Mouse (Mus musculus) right cerebral cortex, adult 2 months (tissue): ENCODE data around the gene Fryl.
A peak's percentile ranks its signal among the peaks of the same experiment; 100 is the strongest.

Source experiments
- DNase-seq, 2 experiments: peaks; one replicate each; pipeline ENCODE4 v3.0.0; 2021 to 2022; ENCODE audit warnings: low spot score in 2 of 2

Gene Fryl

GRCm38 (mm10) chr5:73221826-73222225 lies 34.6 kb downstream of the Fryl start:
- no peak for DNase-seq

DNA sequence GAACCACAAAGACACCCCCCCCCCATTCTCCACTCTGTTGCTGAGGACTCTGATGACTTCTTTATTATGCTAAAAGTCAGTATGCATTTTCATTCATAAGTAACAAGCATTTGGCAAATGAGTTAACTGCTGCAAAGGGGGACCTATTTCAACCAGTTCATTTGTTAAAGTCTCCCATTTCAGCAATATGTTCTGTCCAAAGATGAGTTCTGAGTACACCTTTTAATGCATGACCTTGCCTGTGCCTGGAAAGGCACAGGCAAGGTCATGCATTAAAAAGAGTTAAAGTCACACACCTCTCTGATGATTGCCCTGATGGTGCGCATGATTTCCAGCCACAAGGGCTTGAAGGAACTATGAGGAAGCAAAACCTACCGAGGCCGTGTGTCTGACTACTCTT lies 36.7 kb downstream of the Fryl start:
- no peak for DNase-seq

DNA sequence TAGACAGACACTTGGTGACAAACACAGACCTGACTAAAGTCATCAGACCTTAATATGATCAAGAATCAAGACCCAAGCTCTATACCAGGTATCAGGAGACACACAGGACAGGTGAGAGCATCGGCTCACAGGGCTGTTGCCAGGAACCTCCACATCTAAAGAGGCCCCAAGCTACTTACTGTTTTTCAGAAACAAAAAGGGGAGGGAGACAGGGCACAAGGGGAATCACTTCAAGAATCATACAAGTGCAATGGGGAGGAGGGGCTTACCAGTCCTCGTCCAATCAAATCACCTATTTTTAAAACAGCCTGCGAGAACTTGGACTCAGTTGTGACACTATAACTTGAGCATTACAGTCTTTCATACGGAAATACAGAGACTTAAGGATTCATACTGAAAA lies 38.4 kb downstream of the Fryl start:
- DNase-seq, result no peak

- no peak for DNase-seq
These were observed 39.3 kb downstream of the Fryl start for GRCm38 (mm10) chr5:73217116-73217515.

DNA sequence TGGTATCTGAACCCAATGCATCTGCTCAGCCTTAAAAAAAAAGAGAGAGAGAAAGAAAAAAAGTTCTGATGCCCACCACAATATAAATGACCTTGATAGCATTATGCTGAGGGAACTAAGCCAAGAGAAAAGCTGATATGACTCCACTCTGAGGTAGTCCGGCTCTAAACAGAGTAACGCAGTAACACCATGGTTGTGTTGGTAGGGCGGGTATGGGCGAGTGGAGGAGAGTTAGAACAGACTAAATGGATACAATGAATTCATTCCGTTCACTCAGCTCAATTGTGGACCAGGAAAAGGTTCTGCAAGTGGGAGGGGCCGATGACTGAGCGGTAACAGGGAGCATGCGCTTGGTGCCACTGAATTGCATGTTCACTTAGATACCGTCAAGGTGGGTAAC lies 40.4 kb downstream of the Fryl start:
- no peak for DNase-seq

DNA sequence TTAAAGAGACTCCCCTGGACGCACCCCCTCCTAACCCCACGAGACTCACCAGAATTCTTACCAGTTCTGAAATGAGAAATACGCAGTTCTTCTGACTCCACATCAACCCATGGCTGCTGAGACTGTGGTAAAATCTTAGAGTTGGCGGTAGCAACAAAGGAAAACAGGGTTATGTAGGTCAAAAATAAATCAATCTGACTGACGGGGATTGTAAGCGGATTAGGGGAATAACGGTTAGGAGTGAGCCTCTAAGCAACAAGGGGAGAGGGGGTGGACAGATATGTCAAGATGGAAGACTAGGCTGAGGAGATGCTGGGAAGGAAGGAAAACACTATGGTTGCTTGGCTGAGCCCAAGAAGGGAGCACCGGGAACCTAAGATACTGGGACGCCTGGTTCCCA lies 44.0 kb downstream of the Fryl start:
- no peak for DNase-seq

GRCm38 (mm10) chr5:73211961-73212360 lies 44.5 kb downstream of the Fryl start:
- DNase-seq, result no peak

GRCm38 (mm10) chr5:73210971-73211315 lies 45.5 kb downstream of the Fryl start:
- no peak for DNase-seq

DNA sequence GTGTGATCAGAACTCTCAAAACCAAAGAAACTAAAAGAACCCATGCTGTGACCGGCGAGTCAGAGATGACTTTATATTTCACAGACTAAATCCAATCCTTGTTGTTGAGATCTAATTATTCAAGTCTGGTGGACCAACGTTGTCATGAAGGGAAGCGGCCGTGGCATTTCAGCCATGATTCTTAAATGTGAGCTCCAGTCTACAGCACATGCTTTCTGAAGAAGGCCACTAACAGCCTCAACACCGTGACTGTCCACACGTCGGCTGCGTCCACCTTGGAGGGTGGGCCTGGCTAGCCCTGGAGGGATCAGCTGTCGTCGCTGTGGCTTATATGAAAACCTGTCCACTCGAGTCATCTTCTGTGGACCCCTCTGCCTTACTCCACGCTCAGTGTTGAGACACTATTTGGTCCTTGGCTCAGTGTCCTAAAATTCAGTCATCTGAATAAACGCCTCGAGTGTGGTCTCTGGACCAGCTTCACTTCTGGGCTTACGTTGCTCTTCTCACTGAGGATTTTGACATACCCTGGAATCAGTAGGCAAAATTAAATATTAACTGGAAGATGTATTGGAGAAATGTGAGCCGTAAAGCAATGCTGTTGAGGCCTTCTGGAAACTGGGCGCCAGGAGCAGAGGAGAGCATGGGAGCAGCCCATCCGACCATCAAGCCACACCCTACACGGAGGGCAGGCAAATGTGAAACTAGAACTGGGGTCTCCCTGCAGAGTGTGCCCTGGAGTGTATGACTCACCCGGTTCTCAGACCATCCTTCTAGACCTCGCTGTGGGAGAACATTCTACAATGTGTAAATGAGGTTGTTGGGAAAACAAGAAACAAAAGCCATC lies 46.1 kb downstream of the Fryl start:
- no peak for DNase-seq

DNA sequence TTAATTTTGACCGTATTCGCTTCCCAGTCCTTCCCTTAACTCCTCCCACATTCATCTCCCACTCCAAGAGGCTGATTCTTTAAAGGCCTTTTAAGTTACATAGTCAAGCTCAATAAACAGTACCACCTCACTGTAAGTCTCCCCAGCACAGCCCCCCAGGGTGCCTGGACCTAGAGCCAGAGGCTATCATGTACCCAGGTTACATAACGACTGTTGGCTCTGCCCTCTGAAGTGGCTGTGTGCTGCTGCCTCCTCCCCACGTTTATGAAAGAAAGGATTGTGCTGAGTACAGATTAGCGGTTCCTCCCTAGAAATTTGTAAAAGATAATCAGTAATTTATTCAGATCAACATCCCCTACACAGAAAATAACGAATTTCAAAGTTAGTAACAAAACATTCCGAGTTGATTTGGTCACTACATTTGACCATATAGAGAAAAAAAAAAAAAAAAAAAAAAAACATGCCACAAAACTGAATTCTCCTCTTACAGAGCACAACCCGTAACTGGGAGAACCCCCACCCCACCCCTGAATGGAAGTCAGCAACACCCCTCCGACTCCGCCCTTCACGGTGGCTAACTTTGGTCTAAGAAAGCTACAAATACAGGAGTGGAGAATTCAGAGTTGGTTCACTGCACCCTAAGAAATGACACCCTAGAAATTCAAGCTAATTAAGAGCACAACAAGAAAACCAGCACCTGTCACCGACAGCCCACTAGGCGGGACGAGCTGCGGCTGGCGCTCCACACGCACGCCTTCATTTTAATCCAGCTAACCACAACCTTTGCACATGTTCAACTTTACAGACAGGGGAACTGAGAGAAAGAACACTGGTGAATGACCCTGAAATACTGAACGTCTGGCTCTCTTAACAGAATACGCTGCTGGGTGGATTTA lies 47.0 kb downstream of the Fryl start:
- DNase-seq, result no peak

GRCm38 (mm10) chr5:73208645-73209044 lies 47.8 kb downstream of the Fryl start:
- no peak for DNase-seq

DNA sequence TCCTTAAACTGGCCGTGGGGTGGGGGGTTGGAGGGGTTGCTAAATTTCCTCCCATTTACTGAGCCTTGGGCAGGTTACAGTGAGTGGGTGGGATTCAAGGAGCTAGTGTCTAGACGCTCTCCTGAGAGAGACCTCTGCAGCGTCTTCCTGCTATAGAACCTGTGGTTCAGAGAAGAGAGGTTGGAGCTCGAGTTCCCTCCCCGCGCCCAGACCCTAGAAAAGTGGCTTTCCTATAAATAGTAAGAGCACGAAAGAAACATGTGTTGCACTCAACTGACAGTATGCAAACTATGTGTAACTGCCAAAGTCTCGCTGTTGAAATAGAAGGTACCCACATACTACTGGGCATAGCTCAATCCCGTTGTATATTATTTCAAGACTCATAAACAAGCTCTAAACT lies 49.7 kb downstream of the Fryl start:
- no peak for DNase-seq

DNA sequence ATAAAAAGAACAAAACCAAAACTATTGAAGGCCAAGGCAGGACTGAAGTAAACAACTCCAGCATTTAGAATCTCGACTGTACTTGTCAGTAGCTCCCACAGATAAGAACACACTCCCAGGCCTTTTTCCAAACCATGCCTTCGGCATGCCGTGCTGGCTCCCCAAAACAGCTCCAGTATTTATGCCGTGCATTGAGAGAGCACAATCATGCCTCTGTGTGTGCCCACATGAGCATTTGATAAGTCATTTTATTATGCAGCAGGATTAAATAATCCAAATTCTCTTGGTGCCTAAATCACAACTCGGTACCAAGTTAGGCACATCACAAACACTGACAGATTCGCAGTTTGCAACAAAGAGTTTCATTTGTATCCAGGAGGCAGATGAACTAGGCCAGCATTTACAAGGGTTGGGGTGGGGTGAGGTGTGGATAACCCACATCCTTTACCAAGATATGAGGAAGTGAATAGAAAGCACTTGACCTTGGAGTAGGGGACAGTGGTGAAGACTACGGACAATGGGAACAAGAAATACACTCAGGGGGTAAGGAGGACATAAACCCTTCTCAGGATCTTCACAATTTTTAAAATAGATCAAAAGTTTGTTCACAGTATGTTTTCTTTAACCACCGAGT lies 50.3 kb downstream of the Fryl start:
- DNase-seq, result peak in 1 of 2 experiments; percentile 28

DNA sequence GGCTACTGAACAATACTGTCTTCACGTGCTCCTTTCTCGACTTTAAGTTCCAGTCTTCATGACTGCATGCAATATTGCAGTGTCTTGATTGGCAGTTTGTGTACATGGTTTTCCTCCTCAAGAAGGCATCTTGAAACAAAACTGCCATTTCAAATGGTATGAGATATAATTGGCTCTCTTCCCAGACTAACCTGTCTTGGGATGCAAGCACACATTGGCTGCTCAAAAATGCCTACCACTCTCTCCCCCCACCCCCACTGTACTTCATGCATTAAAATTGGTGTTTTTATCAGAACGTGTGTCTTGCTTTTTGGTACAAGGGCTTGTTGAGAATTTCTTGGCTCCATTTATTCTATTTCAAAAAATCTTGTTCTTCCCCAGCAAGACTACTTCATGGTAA lies 51.4 kb downstream of the Fryl start:
- no peak for DNase-seq

- no peak for DNase-seq
These were observed 53.9 kb downstream of the Fryl start for GRCm38 (mm10) chr5:73202498-73202897.

DNA sequence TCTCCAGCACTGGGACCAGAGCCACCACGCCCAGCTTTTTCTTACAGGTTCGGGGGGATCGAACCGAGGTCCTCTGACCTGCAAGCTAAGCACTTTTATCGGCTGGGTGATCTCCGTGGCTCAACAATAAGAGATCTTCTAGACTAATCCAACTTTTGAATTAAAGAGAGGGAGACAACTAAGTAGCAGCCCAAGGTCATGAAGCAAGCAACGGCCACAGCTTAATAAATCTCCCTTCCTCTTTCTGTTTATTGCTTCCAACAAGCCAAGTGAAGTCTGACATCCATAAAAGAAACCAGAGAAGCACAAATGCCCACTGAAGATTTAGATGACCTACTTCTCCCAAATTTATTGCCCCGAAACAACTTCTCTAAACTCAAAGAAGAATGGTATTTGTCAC lies 54.3 kb downstream of the Fryl start:
- no peak for DNase-seq

- no peak for DNase-seq
These were observed 55.7 kb downstream of the Fryl start for GRCm38 (mm10) chr5:73200387-73201384.

DNA sequence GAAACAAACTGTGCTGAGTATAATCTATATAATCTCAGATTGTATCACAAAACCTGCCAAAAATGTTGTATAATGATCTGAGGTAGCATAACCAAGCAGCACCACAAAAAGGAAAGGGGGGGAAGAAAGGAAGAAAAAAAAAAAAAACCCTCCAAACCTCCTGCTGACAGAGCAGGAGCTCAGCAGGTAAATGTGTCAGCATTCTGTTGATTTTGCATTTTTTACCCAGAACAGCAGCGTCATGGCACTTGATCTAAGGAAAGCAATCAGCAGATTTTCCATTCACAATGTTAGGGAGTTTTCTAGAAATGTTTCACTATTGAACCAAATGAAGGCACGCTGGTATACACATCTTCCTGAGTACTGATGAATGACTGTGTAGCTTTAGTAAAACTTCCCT lies 56.8 kb downstream of the Fryl start:
- no peak for DNase-seq

DNA sequence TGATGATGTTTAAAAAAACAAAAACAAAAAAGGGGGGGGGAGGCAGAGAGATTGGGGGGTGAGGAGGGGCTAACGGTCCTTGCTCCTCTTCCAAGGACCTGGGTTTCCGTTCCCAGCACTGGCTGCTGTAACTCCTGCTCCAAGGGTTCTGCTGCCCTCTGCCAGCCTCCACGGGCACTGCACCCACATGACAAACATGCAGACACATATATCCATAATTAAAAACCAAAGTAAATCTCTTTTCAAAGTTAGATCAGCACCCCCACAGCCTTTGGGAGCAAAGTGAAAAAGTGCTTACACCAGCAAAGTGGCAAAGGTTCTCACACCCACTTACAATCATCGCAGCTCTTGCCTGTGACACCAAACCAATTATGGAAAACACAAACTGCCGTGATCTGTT lies 57.7 kb downstream of the Fryl start:
- no peak for DNase-seq

DNA sequence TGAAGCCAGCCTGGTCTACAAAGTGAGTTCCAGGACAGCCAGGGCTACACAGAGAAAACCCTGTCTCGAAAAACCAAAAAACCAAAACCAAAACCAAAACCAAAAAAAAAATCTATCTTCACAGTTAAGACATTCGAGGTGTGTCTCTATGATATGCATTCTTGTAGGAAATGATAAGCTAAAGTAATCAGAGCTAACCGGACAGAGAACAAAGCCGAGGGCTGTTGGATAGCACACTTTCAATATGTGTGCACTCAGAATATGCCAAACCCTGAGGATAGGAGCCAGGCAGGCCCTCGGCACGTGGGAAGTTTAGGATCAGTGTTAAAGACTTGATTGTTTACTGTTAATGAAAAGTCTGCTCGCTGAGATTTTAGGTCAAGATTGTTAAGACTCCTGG lies 58.6 kb downstream of the Fryl start:
- no peak for DNase-seq

GRCm38 (mm10) chr5:73194740-73195139 lies 61.7 kb downstream of the Fryl start:
- no peak for DNase-seq
